Mouse (Mus musculus) heart, embryonic 15.5 days (tissue): ENCODE results near the gene Ephb1. TPM values are rescaled to one million over a fixed set of nuclear protein-coding genes. Genes with fewer than 3 reads are reported as not detected.

Source experiments
- ATAC-seq: fragments of 200-750 bp; cut with Nextera tagmentation; replicated peaks from 2 replicates; pipeline ENCODE4 v1.8.0; 2017; ENCODE audit warnings: low read depth, moderate TSS enrichment; ENCODE audit not compliant: insufficient number of reproducible peaks, insufficient read depth, low FRiP score
- H3K27ac ChIP-seq: fragments of 300-500 bp; sonication (generic); 2 replicates; pipeline ENCODE4 v1.5.1; 2015; ENCODE audit warnings: mild to moderate bottlenecking, inconsistent platforms
- H3K27me3 ChIP-seq: fragments of 300-500 bp; sonication (generic); 2 replicates; pipeline ENCODE4 v1.6.1; 2015; ENCODE audit warnings: inconsistent platforms
- H3K36me3 ChIP-seq: fragments of 300-500 bp; sonication (generic); 2 replicates; pipeline ENCODE4 v1.6.1; 2015; ENCODE audit warnings: mild to moderate bottlenecking, inconsistent platforms
- H3K4me1 ChIP-seq: fragments of 300-500 bp; sonication (generic); replicated peaks from 2 replicates; pipeline ENCODE4 v1.6.1; 2015; ENCODE audit warnings: inconsistent platforms
- H3K4me2 ChIP-seq: fragments of 300-500 bp; sonication (generic); 2 replicates; pipeline ENCODE4 v1.6.1; 2015; ENCODE audit warnings: inconsistent platforms, mild to moderate bottlenecking, moderate library complexity
- H3K4me3 ChIP-seq: fragments of 300-500 bp; sonication (generic); 2 replicates; pipeline ENCODE4 v1.5.1; 2015; ENCODE audit warnings: mild to moderate bottlenecking, inconsistent platforms
- H3K9ac ChIP-seq: fragments of 300-500 bp; sonication (generic); 2 replicates; pipeline ENCODE4 v1.6.1; 2015; ENCODE audit warnings: mild to moderate bottlenecking, inconsistent platforms
- H3K9me3 ChIP-seq: fragments of 300-500 bp; sonication (generic); replicated peaks from 2 replicates; pipeline ENCODE4 v1.6.1; 2016; ENCODE audit warnings: inconsistent platforms
- WGBS: fragments of 180-500 bp; shearing (Covaris S2); methylation state at CpG from one replicate; pipeline ENCODE4 v1.1.7; 2015; ENCODE audit warnings: mixed read lengths; 5-methylcytosine and 5-hydroxymethylcytosine counted together
- polyA plus RNA-seq: library from polyadenylated mRNA; unstranded; fragments of >200 nt; fragmentation: Nextera tagmentation; extraction: Ambion mirVana; gene quantifications from 2 replicates; pipeline ENCODE4 v1.2.1, GENCODE M21; 2015

Ephb1 gene
- polyA plus RNA-seq, 1 experiment from 2014 or later = 1.4 TPM

DNA sequence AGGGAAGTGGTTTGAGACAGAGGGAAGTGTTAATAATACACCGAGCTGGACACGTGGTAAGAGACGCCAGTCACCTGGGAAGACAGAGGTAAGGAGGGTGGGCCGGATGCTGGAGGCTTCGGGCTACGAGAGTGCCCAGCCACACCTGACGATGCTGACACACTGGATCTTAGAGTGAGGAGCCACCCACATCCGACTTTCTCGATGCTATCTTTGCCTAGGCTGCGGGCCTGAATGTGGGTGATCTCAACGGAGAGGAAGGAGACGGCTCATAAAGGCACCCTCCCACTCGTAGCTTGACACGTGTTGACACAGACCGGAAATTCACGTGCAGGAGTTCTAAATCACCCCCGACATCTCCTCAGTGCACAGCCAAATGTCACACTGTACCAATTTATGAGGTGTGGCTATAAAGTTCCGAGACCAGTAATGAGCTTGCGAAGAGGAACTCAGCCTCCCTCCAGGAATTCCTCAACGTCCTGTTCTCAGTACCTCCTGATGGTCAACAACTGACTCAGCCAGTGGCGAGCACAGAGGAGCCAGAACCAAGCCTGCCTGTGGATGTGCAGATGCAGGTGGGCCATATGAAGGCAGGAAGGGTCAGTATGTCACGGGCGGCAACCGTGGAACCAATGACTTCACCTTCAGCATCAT lies 268.3 kb downstream of the Ephb1 start:
- Histone ChIP-seq H3K36me3 (no peaks in the 10 kb centered on the region), H3K27me3 (peaks cover 21% of the 10 kb centered on the region; the same call in 1 of the 2 replicates), H3K4me1 (no peaks in the 10 kb centered on the region), H3K9me3 (no peaks in the 10 kb centered on the region), H3K9ac (no peak overlapping the region), H3K4me3 (no peak overlapping the region), H3K27ac (no peak overlapping the region), H3K4me2 (no peak overlapping the region)
- no peak for ATAC-seq
- WGBS = 69% methylated on average over 24 of the region's 24 CpGs

DNA sequence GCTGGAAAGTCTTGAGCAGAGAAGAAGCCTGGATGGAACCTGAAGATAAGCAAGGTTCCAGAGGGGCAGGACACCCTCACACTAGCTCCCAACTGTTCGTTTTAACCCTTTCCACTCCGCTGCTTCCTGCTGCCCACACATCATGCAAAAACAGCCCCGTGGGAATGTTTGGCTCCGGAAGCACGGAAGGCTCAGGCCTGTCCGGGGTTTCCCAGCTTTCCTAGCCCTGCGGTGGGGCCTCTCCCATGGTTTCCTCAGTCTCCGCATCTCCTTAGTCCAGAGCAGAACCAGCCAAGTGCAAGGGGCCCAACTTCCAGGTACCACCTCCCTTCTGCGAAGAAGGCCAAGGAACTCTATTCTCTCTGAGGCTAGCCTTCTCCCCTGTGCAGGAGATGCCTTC lies 269.0 kb downstream of the Ephb1 start:
- Histone ChIP-seq H3K4me1 (no peaks in the 10 kb centered on the region), H3K36me3 (no peaks in the 10 kb centered on the region), H3K9ac (no peak overlapping the region), H3K27ac (no peak overlapping the region), H3K4me3 (no peak overlapping the region), H3K27me3 (peaks cover 21% of the 10 kb centered on the region; the same call in 1 of the 2 replicates), H3K9me3 (no peaks in the 10 kb centered on the region), H3K4me2 (no peak overlapping the region)
- ATAC-seq = no peak
- 81% methylated on average over 9 of the region's 9 CpGs for WGBS

DNA sequence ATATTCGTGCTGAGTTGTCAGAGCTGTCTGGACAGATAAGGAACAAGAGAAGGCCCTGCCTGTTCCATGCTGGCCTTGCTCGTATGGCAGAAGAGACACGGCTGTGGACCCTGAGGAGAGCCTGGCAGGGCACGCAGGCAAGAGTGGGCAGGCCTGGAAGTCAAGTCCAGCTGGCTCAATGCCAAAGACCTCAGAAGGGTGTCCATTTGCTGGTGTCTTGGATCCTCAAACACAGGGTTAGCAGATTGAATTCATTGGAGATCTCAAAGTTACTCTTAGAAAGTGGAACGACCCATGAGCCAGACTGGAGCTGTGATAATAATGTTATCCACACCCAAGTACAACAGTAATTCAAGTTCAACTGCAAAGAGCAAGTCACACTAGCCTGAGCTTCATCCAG lies 273.6 kb downstream of the Ephb1 start:
- H3K9me3 ChIP-seq = no peaks in the 10 kb centered on the region
- no peaks in the 10 kb centered on the region for H3K36me3 ChIP-seq
- no peak overlapping the region for H3K9ac ChIP-seq
- WGBS = 41% methylated on average over 5 of the region's 5 CpGs
- no peaks in the 10 kb centered on the region for H3K4me1 ChIP-seq
- ATAC-seq = no peak
- peaks cover 12% of the 10 kb centered on the region; the same call in 1 of the 2 replicates for H3K27me3 ChIP-seq
- H3K4me3 ChIP-seq = no peak overlapping the region
- no peak overlapping the region for H3K27ac ChIP-seq
- H3K4me2 ChIP-seq = no peak overlapping the region

DNA sequence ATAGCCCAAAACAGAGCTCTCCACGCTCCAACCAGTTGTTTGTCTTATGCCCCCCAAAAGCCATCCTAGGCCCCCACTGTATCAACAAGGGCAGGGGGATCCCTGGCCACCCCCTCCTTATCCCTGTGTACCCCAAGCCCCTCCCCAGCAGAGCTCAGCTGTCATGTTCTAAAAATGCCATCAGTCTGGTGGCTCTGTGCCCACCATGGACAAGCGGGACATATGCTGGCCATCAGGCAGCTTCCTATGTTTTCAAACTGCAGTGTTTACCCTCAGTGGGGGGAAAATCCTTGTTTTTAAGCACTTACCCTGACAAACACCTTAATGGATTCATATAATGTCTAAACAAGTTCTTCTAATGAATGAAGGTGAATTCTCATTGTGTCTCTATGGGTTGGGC lies 275.3 kb downstream of the Ephb1 start:
- H3K36me3 ChIP-seq = no peaks in the 10 kb centered on the region
- H3K4me1 ChIP-seq = no peaks in the 10 kb centered on the region
- H3K9me3 ChIP-seq = no peaks in the 10 kb centered on the region
- 92% methylated on average over 2 of the region's 2 CpGs for WGBS
- no peak for ATAC-seq
- H3K27ac ChIP-seq = no peak overlapping the region
- H3K4me3 ChIP-seq = no peak overlapping the region
- no peak overlapping the region for H3K9ac ChIP-seq
- peaks cover 12% of the 10 kb centered on the region; the same call in 1 of the 2 replicates for H3K27me3 ChIP-seq
- H3K4me2 ChIP-seq = no peak overlapping the region

DNA sequence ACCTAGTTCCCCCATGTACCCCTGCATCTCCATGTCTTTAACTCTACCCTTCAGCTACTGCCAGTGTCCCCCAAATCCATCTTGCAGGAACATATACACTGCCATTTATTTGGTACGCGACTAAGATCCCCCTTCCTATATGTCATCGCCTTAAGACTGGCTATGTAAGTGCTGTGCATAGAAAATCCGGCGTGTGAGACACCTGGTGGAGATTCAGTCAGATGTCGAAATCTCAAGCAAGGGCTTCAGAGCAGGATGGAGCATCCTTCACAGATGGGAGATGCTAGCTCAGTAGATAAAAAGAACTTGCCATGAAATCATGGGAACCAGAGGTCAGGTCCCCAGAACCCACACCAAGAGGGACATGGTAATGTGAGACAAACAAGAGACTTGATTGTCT lies 276.3 kb downstream of the Ephb1 start:
- no peak for ATAC-seq
- H3K9me3 ChIP-seq = no peaks in the 10 kb centered on the region
- no peak overlapping the region for H3K27ac ChIP-seq
- no peak overlapping the region for H3K9ac ChIP-seq
- H3K4me1 ChIP-seq = no peaks in the 10 kb centered on the region
- peaks cover 16% of the 10 kb centered on the region; the same call in 1 of the 2 replicates for H3K27me3 ChIP-seq
- H3K36me3 ChIP-seq = no peaks in the 10 kb centered on the region
- H3K4me3 ChIP-seq = no peak overlapping the region
- no peak overlapping the region for H3K4me2 ChIP-seq
- WGBS = 77% methylated on average over 6 of the region's 6 CpGs

DNA sequence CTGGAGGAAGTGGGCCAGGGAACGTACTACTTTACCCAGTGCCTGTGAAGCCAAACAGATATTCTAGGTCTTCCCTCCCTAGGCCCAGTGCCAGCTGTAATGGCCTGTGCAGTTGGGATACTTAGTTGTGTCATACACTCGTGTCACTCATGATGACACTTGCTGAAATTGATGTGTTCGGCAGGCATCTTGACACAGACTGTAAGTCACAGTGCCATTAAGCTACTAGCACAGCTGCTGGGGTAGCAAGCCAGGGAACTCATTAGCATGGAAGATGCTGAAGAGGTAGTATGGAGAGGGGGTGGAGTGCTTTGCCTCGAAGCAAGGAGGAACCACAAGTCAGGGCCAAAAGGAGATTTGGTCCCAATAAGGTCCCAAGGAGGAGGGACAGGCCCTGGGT lies 279.0 kb downstream of the Ephb1 start:
- no peak for ATAC-seq
- H3K27me3 ChIP-seq = peaks cover 22% of the 10 kb centered on the region; the same call in 1 of the 2 replicates
- 63% methylated on average over 4 of the region's 4 CpGs for WGBS

DNA sequence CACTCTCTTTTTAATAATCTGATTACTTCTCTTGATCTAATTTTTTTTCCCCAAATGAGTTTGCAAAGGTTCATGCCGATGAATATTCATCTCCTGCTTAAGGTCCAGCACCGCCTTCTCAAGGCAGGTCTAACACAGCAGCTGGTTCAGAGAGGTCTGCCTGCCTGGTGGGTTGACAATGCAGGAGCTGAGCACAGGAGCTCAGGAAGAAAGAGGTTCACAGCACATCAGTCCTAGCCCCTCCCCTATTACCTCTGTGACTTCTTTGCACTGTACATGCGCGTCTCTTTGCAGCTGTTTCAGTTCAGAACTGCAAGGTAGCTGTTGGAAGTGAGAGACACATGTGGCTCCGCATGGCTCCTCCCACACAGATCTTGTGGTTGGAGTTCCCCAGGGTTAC lies 281.1 kb downstream of the Ephb1 start:
- Histone ChIP-seq H3K4me2 (no peak overlapping the region), H3K27me3 (peaks cover 19% of the 10 kb centered on the region; the same call in 1 of the 2 replicates), H3K36me3 (no peaks in the 10 kb centered on the region), H3K27ac (no peak overlapping the region), H3K9me3 (no peaks in the 10 kb centered on the region), H3K4me3 (no peak overlapping the region), H3K4me1 (no peaks in the 10 kb centered on the region), H3K9ac (no peak overlapping the region)
- ATAC-seq = no peak
- WGBS = 81% methylated on average over 5 of the region's 5 CpGs

More for the DNA sequence above, 279.0 kb downstream of the Ephb1 start:
- H3K4me1 ChIP-seq = no peaks in the 10 kb centered on the region
- no peak overlapping the region for H3K9ac ChIP-seq
- H3K36me3 ChIP-seq = no peaks in the 10 kb centered on the region
- no peaks in the 10 kb centered on the region for H3K9me3 ChIP-seq
- no peak overlapping the region for H3K4me2 ChIP-seq
- H3K4me3 ChIP-seq = no peak overlapping the region
- no peak overlapping the region for H3K27ac ChIP-seq

DNA sequence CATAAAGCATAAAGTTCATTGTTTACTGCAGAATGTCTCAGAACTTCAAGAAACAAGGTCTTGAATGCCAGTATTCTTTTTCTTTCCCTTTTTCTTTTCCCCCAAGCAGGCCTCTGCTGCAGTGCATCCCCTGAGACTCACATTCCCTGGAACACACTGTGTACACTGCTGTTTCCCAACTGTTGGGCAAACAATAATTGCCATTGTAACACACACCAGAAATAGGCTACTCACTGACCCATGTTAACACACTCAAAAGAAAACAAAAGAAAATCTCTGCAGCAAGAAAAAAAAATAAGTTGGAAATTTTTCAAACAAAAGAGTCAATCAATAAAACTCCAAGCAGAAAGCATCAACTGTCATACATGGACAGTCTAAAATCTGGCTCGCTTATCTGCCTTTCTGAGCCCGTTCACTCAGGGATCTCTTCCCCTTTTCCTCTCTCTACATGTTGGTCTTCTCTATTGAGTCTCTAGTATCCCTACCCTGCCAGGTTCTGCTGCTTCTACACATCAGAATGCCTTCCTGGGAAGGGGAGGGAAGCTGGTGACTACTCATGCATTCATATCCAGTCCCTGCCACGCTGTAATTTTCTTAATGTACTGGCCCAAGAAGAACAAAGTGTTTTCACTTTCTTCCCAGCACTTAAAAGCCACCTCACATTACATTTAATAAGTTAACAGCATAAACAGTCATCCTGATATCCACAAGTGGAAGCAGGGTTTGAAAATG lies 285.2 kb downstream of the Ephb1 start:
- 71% methylated on average over 3 of the region's 3 CpGs for WGBS
- H3K27me3 ChIP-seq = peaks cover 10% of the 10 kb centered on the region; the same call in 1 of the 2 replicates
- H3K9me3 ChIP-seq = no peaks in the 10 kb centered on the region
- H3K4me2 ChIP-seq = no peak overlapping the region
- ATAC-seq = no peak
- no peaks in the 10 kb centered on the region for H3K4me1 ChIP-seq
- H3K4me3 ChIP-seq = no peak overlapping the region
- no peak overlapping the region for H3K9ac ChIP-seq
- no peak overlapping the region for H3K27ac ChIP-seq
- no peaks in the 10 kb centered on the region for H3K36me3 ChIP-seq

DNA sequence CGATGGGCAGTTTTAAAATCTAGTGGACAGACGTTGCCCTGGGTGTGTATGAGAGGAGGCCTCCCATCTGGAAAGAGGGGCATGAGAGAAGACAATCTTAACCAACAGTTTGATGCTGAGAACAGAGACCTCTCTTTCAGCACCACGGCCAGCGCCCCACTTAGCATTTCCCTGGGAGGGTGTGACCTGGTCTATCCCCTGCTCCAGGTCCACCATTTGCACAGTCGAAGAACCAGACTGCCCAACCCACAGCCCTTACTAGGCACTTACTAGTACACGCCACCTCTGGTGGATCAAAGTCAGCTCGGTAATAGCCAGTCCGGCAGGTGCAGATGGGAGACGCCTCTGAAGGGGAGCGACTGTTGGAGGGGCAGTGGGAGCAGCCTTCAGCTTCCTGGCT lies 287.9 kb downstream of the Ephb1 start:
- Histone ChIP-seq H3K4me1 (no peaks in the 10 kb centered on the region), H3K4me2 (no peak overlapping the region), H3K9me3 (no peaks in the 10 kb centered on the region), H3K36me3 (no peaks in the 10 kb centered on the region), H3K4me3 (no peak overlapping the region), H3K27me3 (no peaks in the 10 kb centered on the region; the same call in 1 of the 2 replicates), H3K27ac (no peak overlapping the region), H3K9ac (no peak overlapping the region)
- 65% methylated on average over 10 of the region's 10 CpGs for WGBS
- no peak for ATAC-seq

DNA sequence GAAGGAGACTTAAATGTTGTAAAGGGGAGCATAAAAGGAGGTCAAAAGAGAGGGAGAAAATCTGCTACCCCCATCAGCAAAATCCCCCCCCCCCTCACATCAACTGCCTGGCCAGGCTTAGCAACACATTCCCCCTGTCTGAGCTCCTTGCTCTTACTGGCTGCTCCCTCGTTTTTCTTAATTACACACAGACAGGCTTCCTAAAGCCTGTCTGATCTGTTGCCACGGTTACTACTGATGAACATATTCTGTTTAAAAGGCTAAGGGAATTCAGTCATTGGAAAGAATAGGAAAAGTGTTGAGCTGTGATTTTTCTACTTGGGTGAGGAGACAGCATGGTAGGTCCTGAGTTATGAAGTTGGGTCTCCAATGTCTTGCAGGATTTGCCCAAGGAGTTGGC lies 308.6 kb downstream of the Ephb1 start:
- Histone ChIP-seq H3K9ac (no peak overlapping the region), H3K4me2 (no peak overlapping the region), H3K36me3 (no peaks in the 10 kb centered on the region), H3K27ac (no peak overlapping the region), H3K4me3 (no peak overlapping the region), H3K9me3 (no peaks in the 10 kb centered on the region), H3K27me3 (no peaks in the 10 kb centered on the region), H3K4me1 (no peaks in the 10 kb centered on the region)
- WGBS = 39% methylated on average over 2 of the region's 2 CpGs
- no peak for ATAC-seq

DNA sequence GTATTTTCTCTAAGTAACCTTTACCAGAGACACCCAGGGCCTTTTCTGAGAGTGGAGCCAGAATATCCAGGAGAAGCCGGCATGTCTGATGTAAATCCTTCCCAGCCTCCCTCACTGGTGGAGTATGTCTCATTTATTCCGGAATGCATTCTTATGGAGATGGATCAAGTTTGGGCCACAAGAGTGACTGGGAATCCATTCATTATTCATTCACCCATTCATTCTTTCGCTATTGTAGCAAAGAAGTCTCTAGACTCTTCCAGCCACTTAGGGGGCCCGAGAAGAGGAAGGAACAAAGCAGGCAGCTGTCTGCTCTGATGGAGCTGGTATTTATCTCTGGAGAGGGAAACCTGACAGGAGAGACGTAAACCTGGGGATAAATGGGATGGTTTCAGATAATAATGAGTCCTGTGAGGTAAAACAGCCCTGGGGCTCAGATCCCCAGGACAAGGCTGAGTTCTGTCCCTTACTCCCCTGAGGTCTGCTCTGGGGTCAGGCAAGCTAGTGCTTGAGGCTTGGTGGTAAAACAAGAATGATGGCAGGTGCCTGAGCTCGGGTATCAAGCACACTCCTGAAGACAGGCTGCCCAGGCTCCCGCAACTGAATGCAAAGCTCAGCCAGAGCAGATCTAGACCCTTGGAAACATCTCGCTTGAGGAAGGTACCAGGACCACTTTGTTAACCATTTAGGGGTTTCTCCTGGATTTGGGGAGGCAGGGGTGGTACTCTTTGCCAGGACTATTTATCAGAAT lies 309.2 kb downstream of the Ephb1 start:
- Histone ChIP-seq H3K4me3 (no peak overlapping the region), H3K27me3 (no peaks in the 10 kb centered on the region), H3K27ac (no peak overlapping the region), H3K9ac (no peak overlapping the region), H3K4me2 (no peak overlapping the region), H3K36me3 (no peaks in the 10 kb centered on the region), H3K9me3 (no peaks in the 10 kb centered on the region), H3K4me1 (no peaks in the 10 kb centered on the region)
- no peak for ATAC-seq
- WGBS = 49% methylated on average over 8 of the region's 8 CpGs
